Mouse (Mus musculus) kidney, postnatal 0 days (tissue): ENCODE results near the gene Fstl3. TPM values are rescaled to one million over a fixed set of nuclear protein-coding genes. Genes with fewer than 3 reads are reported as not detected.

ENCODE experiments used
- ATAC-seq: fragments of 200-750 bp; cut with Nextera tagmentation; replicated peaks from 2 replicates; pipeline ENCODE4 v1.8.0; 2017; ENCODE audit warnings: low read depth, moderate number of reproducible peaks, moderate TSS enrichment, moderate library complexity; ENCODE audit not compliant: low FRiP score
- DNase-seq: peaks from one replicate; pipeline ENCODE4 v3.0.0-alpha.2; 2016; ENCODE audit warnings: low spot score
- H3K27ac ChIP-seq: fragments of 300-500 bp; sonication (generic); 2 replicates; pipeline ENCODE4 v1.5.1; 2014; ENCODE audit warnings: mild to moderate bottlenecking
- H3K27me3 ChIP-seq: fragments of 300-500 bp; sonication (generic); 2 replicates; pipeline ENCODE4 v1.6.1; 2014; ENCODE audit warnings: low read length, mixed read lengths; ENCODE audit not compliant: insufficient read depth
- H3K36me3 ChIP-seq: fragments of 300-500 bp; sonication (generic); 2 replicates; pipeline ENCODE4 v1.6.1; 2014; ENCODE audit warnings: low read length, mixed read lengths; ENCODE audit not compliant: insufficient read depth
- H3K4me1 ChIP-seq: fragments of 300-500 bp; sonication (generic); replicated peaks from 2 replicates; pipeline ENCODE4 v1.6.1; 2014; ENCODE audit warnings: antibody characterized with exemption, low read length, mixed read lengths; ENCODE audit not compliant: insufficient read depth
- H3K4me2 ChIP-seq: fragments of 300-500 bp; sonication (generic); 2 replicates; pipeline ENCODE4 v1.6.1; 2014; ENCODE audit warnings: mild to moderate bottlenecking, low read length, moderate library complexity, mixed read lengths
- H3K4me3 ChIP-seq: fragments of 300-500 bp; sonication (generic); replicated peaks from 2 replicates; pipeline ENCODE4 v1.5.1; 2014; ENCODE audit warnings: low read depth, low read length
- H3K9ac ChIP-seq: fragments of 300-500 bp; sonication (generic); 2 replicates; pipeline ENCODE4 v1.6.1; 2014; ENCODE audit warnings: low read depth, low read length
- H3K9me3 ChIP-seq: fragments of 300-500 bp; sonication (generic); replicated peaks from 2 replicates; pipeline ENCODE4 v1.6.1; 2016; ENCODE audit warnings: low read length, inconsistent platforms, mixed read lengths
- CTCF ChIP-seq: IDR thresholded peaks from 2 replicates; pipeline ENCODE4 v1.5.1; 2016; ENCODE audit warnings: antibody characterized with exemption, low read depth, mild to moderate bottlenecking, moderate library complexity
- WGBS: fragments of 180-500 bp; shearing (Covaris S2); extraction: QIAGEN DNeasy Blood & Tissue Kit; methylation state at CpG from one replicate; pipeline ENCODE4 v1.1.7; 2014; 5-methylcytosine and 5-hydroxymethylcytosine counted together
- polyA plus RNA-seq: library from polyadenylated mRNA; unstranded; fragments of >200 nt; fragmentation: Nextera tagmentation; extraction: Ambion mirVana; gene quantifications from 2 replicates; pipeline ENCODE4 v1.2.1, GENCODE M21; 2015

Fstl3 gene
- polyA plus RNA-seq, 1 experiment from 2014 or later: 32.9 TPM

GRCm38 (mm10) chr10:79820782-79821181 lies 43.7 kb downstream of the Fstl3 start, which contains the start of gene Misp:
Gene Misp, plus strand, starts transcription at chr10:79820989.
- WGBS: 44% methylated on average over 11 of the region's 11 CpGs
- H3K9ac ChIP-seq: peak within 1 kb of the TSS; percentile 3; the same call in 1 of the 2 replicates
- H3K27me3 ChIP-seq: no peaks in the 10 kb centered on the region
- ATAC-seq: no peak
- peak within 1 kb of the TSS; percentile 69 for H3K27ac ChIP-seq
- H3K9me3 ChIP-seq: no peaks in the 10 kb centered on the region
- peaks cover 14% of the 10 kb centered on the region; the same call in 1 of the 2 replicates for H3K36me3 ChIP-seq
- peak; percentile 60 for DNase-seq
- peaks cover 24% of the 10 kb centered on the region for H3K4me1 ChIP-seq
- H3K4me3 ChIP-seq: no peak within 1 kb of the TSS
- TF ChIP-seq CTCF: peak; percentile 58
- H3K4me2 ChIP-seq: 0 out of 2 replicates have a peak within 1 kb of the TSS, but pooled peaks have one; percentile 2

- DNase-seq (no peak), ATAC-seq (no peak)
- Histone ChIP-seq H3K4me3 (no peak overlapping the region), H3K9ac (0 out of 2 replicates have a peak overlapping the region, but pooled peaks have one; percentile 3), H3K9me3 (no peaks in the 10 kb centered on the region), H3K27me3 (no peaks in the 10 kb centered on the region), H3K4me1 (peaks cover 24% of the 10 kb centered on the region), H3K27ac (peak overlapping the region; percentile 27), H3K36me3 (peaks cover 12% of the 10 kb centered on the region; the same call in 1 of the 2 replicates), H3K4me2 (0 out of 2 replicates have a peak overlapping the region, but pooled peaks have one; percentile 2)
- 82% methylated on average over 12 of the region's 12 CpGs for WGBS
- no peak for TF ChIP-seq CTCF
Measured at GRCm38 (mm10) chr10:79821731-79822130, 44.7 kb downstream of the Fstl3 start.

DNA sequence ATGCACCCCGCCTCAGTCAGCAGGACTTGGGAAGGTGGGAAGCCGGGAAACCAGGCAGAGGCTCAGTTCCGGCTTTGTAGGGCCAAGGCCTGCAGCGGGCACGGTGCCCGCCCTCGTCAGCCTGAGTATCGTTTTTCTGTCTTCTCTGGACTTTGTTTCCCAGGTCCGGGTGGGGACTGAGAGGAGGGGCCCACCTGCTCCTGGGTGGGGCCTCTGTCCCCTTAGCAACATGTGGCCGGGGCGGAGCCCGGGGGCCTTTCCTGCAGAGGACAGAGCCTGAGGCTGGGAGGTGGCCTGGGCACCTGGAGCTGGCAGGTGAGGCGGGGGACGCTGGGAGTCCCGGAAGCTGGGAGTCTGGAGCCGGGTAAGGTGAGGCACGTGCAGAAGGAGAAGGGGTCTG lies 45.3 kb downstream of the Fstl3 start:
- Histone ChIP-seq H3K4me1 (peaks cover 24% of the 10 kb centered on the region), H3K4me3 (peak overlapping the region; percentile 9; the same call in 1 of the 2 replicates), H3K4me2 (peak overlapping the region; percentile 44), H3K27ac (peak overlapping the region; percentile 27), H3K36me3 (peaks cover 10% of the 10 kb centered on the region; the same call in 1 of the 2 replicates), H3K27me3 (no peaks in the 10 kb centered on the region), H3K9ac (peak overlapping the region; percentile 44), H3K9me3 (no peaks in the 10 kb centered on the region)
- ATAC-seq (peak; percentile 79), DNase-seq (peak; percentile 68)
- TF ChIP-seq CTCF: no peak
- WGBS: 18% methylated on average over 17 of the region's 17 CpGs

DNA sequence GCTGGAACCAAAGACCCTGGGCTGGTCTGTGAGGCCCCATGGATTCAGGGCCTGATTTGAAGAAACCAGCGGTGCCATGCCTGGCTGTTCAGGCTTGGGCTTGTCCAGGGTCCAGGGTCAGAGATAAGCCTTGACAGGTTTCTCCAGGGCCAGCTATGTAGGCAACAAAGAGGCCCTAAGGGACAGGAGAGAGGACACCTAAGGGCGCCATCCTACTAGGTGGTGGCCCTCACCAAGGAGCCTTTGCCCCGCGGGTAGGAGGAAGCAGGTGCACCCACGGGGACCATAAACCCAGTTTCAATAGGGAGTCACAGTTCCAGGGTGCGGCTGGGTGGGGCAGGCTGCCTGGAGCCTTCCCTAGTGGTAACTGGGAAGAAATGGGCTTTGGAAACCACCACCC lies 45.9 kb downstream of the Fstl3 start:
- Histone ChIP-seq H3K4me3 (no peak overlapping the region), H3K27ac (peak overlapping the region; percentile 27; the same call in 1 of the 2 replicates), H3K9ac (0 out of 2 replicates have a peak overlapping the region, but pooled peaks have one; percentile 27), H3K27me3 (no peaks in the 10 kb centered on the region), H3K36me3 (peaks cover 10% of the 10 kb centered on the region; the same call in 1 of the 2 replicates), H3K4me1 (peaks cover 24% of the 10 kb centered on the region), H3K4me2 (peak overlapping the region; percentile 44), H3K9me3 (no peaks in the 10 kb centered on the region)
- DNase-seq (no peak), ATAC-seq (no peak)
- 75% methylated on average over 6 of the region's 6 CpGs for WGBS
- TF ChIP-seq CTCF: no peak

- Histone ChIP-seq H3K4me3 (no peak overlapping the region), H3K4me1 (peaks cover 24% of the 10 kb centered on the region), H3K27ac (peak overlapping the region; percentile 47; the same call in 1 of the 2 replicates), H3K9ac (no peak overlapping the region), H3K27me3 (no peaks in the 10 kb centered on the region), H3K36me3 (no peaks in the 10 kb centered on the region), H3K4me2 (peak overlapping the region; percentile 9; the same call in 1 of the 2 replicates), H3K9me3 (no peaks in the 10 kb centered on the region)
- no peak for ATAC-seq
- TF ChIP-seq CTCF: no peak
- DNase-seq: peak; percentile 41
- WGBS: 57% methylated on average over 6 of the region's 6 CpGs
Measured at GRCm38 (mm10) chr10:79824413-79824812, 47.3 kb downstream of the Fstl3 start.

- 89% methylated on average over 3 of the region's 3 CpGs for WGBS
- Histone ChIP-seq H3K9me3 (no peaks in the 10 kb centered on the region), H3K9ac (no peak overlapping the region), H3K36me3 (no peaks in the 10 kb centered on the region), H3K27ac (no peak overlapping the region), H3K4me3 (no peak overlapping the region), H3K4me2 (no peak overlapping the region), H3K27me3 (no peaks in the 10 kb centered on the region), H3K4me1 (no peaks in the 10 kb centered on the region)
- TF ChIP-seq CTCF: no peak
- ATAC-seq (no peak), DNase-seq (no peak)
Measured at GRCm38 (mm10) chr10:79831583-79831982, 54.5 kb downstream of the Fstl3 start.

Other genes starting within 250 kb of the Fstl3 start
- 67.0 and 68.9 TPM in 2 replicates for gene Plpp2, start 243.5 kb upstream of the Fstl3 start, polyA plus RNA-seq
- gene Mier2, start 222.1 kb upstream of the Fstl3 start, polyA plus RNA-seq: 27.4 and 29.4 TPM in 2 replicates
- not detected in 2 replicates for gene Theg, start 189.9 kb upstream of the Fstl3 start, polyA plus RNA-seq
- gene C2cd4c, start 163.2 kb upstream of the Fstl3 start, polyA plus RNA-seq: 0.03 TPM in 1 of 2 replicates, not detected in the other
- 5.4 TPM in 2 replicates for gene Shc2, start 139.4 kb upstream of the Fstl3 start, polyA plus RNA-seq
- not detected in 2 replicates for gene Odf3l2, start 131.5 kb upstream of the Fstl3 start, polyA plus RNA-seq
- gene Madcam1, start 112.7 kb upstream of the Fstl3 start, polyA plus RNA-seq: 1.5 TPM in 2 replicates
- gene Tpgs1, start 107.9 kb upstream of the Fstl3 start, polyA plus RNA-seq: 82.5 and 84.9 TPM in 2 replicates
- 68.1 and 75.7 TPM in 2 replicates for gene Cdc34, start 95.1 kb upstream of the Fstl3 start, polyA plus RNA-seq
- 0.34 and 0.50 TPM in 2 replicates for gene Gzmm, start 88.3 kb upstream of the Fstl3 start, polyA plus RNA-seq
- gene Bsg, start 72.8 kb upstream of the Fstl3 start, polyA plus RNA-seq: 1,067 and 1,079 TPM in 2 replicates
- gene Hcn2, start 60.6 kb upstream of the Fstl3 start, polyA plus RNA-seq: 0.17 and 0.28 TPM in 2 replicates
- gene Polrmt, start 30.7 kb upstream of the Fstl3 start, polyA plus RNA-seq: 37.9 and 38.5 TPM in 2 replicates
- gene Fgf22, start 22.2 kb upstream of the Fstl3 start, polyA plus RNA-seq: 0.11 and 0.36 TPM in 2 replicates
- gene Rnf126, start 10.3 kb upstream of the Fstl3 start, polyA plus RNA-seq: 74.5 and 82.4 TPM in 2 replicates
- gene Prss57, start 13.7 kb downstream of the Fstl3 start, polyA plus RNA-seq: 0.04 and 0.06 TPM in 2 replicates
- gene Palm, start 16.3 kb downstream of the Fstl3 start, polyA plus RNA-seq: 132 and 152 TPM in 2 replicates
- 24.5 and 24.8 TPM in 2 replicates for gene Misp, start 43.7 kb downstream of the Fstl3 start, polyA plus RNA-seq
- gene Ptbp1, start 77.2 kb downstream of the Fstl3 start, polyA plus RNA-seq: 220 and 238 TPM in 2 replicates
- 6.5 and 7.9 TPM in 2 replicates for gene Prtn3, start 97.2 kb downstream of the Fstl3 start, polyA plus RNA-seq
- 37.0 and 41.5 TPM in 2 replicates for gene Plppr3, start 97.4 kb downstream of the Fstl3 start, polyA plus RNA-seq
- 0.14 TPM in 1 of 2 replicates, not detected in the other for gene Elane, start 109.0 kb downstream of the Fstl3 start, polyA plus RNA-seq
- gene Cfd, start 113.6 kb downstream of the Fstl3 start, polyA plus RNA-seq: 0.13 TPM in 1 of 2 replicates, not detected in the other
- 44.9 and 49.0 TPM in 2 replicates for gene Med16, start 131.7 kb downstream of the Fstl3 start, polyA plus RNA-seq
- gene Gm26602, start 133.6 kb downstream of the Fstl3 start, polyA plus RNA-seq: 4.8 and 21.6 TPM in 2 replicates
- 1.6 and 1.8 TPM in 2 replicates for gene Kiss1r, start 139.7 kb downstream of the Fstl3 start, polyA plus RNA-seq
- gene R3hdm4, start 143.9 kb downstream of the Fstl3 start, polyA plus RNA-seq: 120 and 137 TPM in 2 replicates
- gene Arid3a, start 149.8 kb downstream of the Fstl3 start, polyA plus RNA-seq: 4.1 and 4.5 TPM in 2 replicates
- 78.9 and 81.9 TPM in 2 replicates for gene Wdr18, start 182.9 kb downstream of the Fstl3 start, polyA plus RNA-seq
- gene Grin3b, start 193.4 kb downstream of the Fstl3 start, polyA plus RNA-seq: 0.17 and 0.20 TPM in 2 replicates
- gene Tmem259, start 207.1 kb downstream of the Fstl3 start, polyA plus RNA-seq: 23.7 and 26.6 TPM in 2 replicates
- gene Cnn2, start 211.3 kb downstream of the Fstl3 start, polyA plus RNA-seq: 221 and 261 TPM in 2 replicates
- gene Abca7, start 219.2 kb downstream of the Fstl3 start, polyA plus RNA-seq: 2.4 and 2.6 TPM in 2 replicates
- gene Arhgap45, start 239.4 kb downstream of the Fstl3 start, polyA plus RNA-seq: 4.0 and 4.6 TPM in 2 replicates